Mouse (Mus musculus) thymus, adult 2 months (tissue): Measurements from ENCODE around the gene Gpx7. TPM values are rescaled to one million over a fixed set of nuclear protein-coding genes. Genes with fewer than 3 reads are reported as not detected.

Experiments used
- DNase-seq: peaks from one replicate; pipeline ENCODE4 v3.0.0; 2021
- H3K27ac ChIP-seq: fragments of 200-500 bp; 2 replicates; pipeline ENCODE4 v1.5.1; 2012; ENCODE audit warnings: low read length, control low read depth; ENCODE audit not compliant: control insufficient read depth, insufficient read depth
- H3K27me3 ChIP-seq: fragments of 200-500 bp; 2 replicates; pipeline ENCODE4 v1.6.1; 2012; ENCODE audit warnings: mild to moderate bottlenecking, low read length, moderate library complexity, mixed read lengths; ENCODE audit not compliant: control insufficient read depth, insufficient read depth
- H3K36me3 ChIP-seq: fragments of 200-500 bp; 2 replicates; pipeline ENCODE4 v1.6.1; 2012; ENCODE audit warnings: mild to moderate bottlenecking, low read length, moderate library complexity; ENCODE audit not compliant: control insufficient read depth, insufficient read depth
- H3K4me1 ChIP-seq: fragments of 200-500 bp; replicated peaks from 2 replicates; pipeline ENCODE4 v1.6.1; 2012; ENCODE audit warnings: low read length; ENCODE audit not compliant: control insufficient read depth, insufficient read depth
- H3K4me3 ChIP-seq: fragments of 200-500 bp; 2 replicates; pipeline ENCODE4 v1.5.1; 2012; ENCODE audit warnings: mild to moderate bottlenecking, low read length, control low read depth, moderate library complexity; ENCODE audit not compliant: control insufficient read depth, insufficient read depth
- CTCF ChIP-seq: fragments of 200-500 bp; IDR thresholded peaks from 2 replicates; pipeline ENCODE4 v1.5.1; 2012; ENCODE audit warnings: mild to moderate bottlenecking, control low read depth, low read length, moderate library complexity, borderline replicate concordance; ENCODE audit not compliant: control insufficient read depth, poor library complexity, insufficient read depth; ENCODE audit errors: extremely low read depth
- POLR2A ChIP-seq: fragments of 200-500 bp; IDR thresholded peaks from 2 replicates; pipeline ENCODE4 v1.6.1; 2012; ENCODE audit warnings: mild to moderate bottlenecking, low read length, control low read depth, moderate library complexity; ENCODE audit not compliant: control insufficient read depth, poor library complexity, insufficient read depth; ENCODE audit errors: extremely low read depth
- WGBS: fragments of 180-500 bp; shearing (Covaris S2); methylation state at CpG from one replicate; pipeline ENCODE4 v1.1.7; 2018; 5-methylcytosine and 5-hydroxymethylcytosine counted together
- polyA plus RNA-seq: library from polyadenylated mRNA; depleted of rRNA; stranded (reverse); fragments of >200 nt; gene quantifications from 2 replicates; pipeline ENCODE4 v1.2.3, GENCODE M21; 2012

Gene Gpx7
- polyA plus RNA-seq, 1 experiment: 4.7 TPM

DNA sequence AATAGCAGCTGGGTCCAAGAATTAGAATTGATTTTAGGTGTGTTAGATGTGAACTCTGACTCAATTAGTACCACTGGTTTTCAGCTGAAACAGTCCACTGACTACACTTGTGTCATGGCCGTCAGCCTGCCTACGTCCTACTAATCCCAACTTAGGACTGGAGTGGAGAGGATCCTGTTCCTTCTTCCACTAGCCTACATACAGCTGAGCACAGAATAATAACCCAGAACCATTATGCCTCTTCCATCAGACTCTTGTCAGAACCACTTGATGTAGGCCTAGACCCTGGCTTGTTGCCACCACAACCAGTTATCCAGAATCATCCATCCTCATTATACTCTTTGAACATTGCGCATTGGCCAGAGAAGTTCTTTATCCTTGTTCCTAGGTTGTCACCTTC is 28.0 kb upstream of the Gpx7 start:
- no peak for DNase-seq
- H3K4me3 ChIP-seq: no peak overlapping the region
- TF ChIP-seq CTCF: no peak
- no peak for TF ChIP-seq POLR2A
- 100% methylated on average over 3 of the region's 3 CpGs for WGBS
- 0 out of 2 replicates have a peak, but pooled peaks cover 3% of the 10 kb centered on the region for H3K4me1 ChIP-seq
- no peaks in the 10 kb centered on the region for H3K36me3 ChIP-seq
- H3K27me3 ChIP-seq: no peaks in the 10 kb centered on the region
- no peak overlapping the region for H3K27ac ChIP-seq

DNA sequence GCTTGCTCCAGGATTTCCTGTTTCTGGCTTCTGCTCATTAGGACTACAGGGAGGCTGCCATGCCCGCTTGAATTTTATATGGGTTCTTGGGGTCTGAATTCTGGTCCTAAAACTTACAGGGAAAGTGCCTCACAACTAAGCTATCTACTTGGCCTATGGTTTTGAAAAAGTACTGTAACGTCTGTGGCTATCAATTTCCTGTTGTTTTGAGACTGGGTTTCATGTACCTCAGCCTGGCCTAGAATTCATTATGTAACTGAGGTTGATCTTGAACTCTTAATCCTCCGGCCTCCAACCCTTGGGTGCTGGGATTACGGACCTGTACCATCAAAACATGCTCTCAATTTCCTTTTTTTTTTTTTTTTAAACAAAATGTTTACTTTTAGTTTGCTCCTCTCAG is 27.5 kb upstream of the Gpx7 start:
- Histone ChIP-seq H3K36me3 (no peaks in the 10 kb centered on the region), H3K27ac (no peak overlapping the region), H3K4me3 (no peak overlapping the region), H3K27me3 (no peaks in the 10 kb centered on the region), H3K4me1 (0 out of 2 replicates have a peak, but pooled peaks cover 3% of the 10 kb centered on the region)
- DNase-seq: no peak
- WGBS: 46% methylated on average over 4 of the region's 4 CpGs
- no peak for TF ChIP-seq POLR2A
- no peak for TF ChIP-seq CTCF

DNA sequence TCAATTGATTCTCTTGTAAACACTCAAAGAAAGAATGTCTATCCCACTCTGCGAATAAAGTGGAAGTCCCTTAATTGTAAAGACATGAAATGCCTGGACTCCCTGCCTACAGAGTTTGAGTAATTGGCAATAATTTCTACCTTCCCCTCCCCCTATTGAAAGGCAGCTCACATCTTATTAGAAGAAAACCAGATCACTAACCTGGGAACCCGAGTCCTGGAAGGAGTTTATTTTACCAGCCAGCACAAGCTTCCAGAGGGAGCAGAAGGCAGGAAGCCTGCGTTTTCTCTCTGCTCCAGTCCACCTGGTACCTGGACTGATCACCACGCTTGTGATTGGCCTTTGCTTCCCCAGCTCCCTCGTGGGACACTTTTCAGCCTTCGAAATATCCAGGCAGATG is 26.6 kb upstream of the Gpx7 start:
- Histone ChIP-seq H3K27ac (no peak overlapping the region), H3K36me3 (no peaks in the 10 kb centered on the region), H3K4me3 (no peak overlapping the region), H3K27me3 (no peaks in the 10 kb centered on the region), H3K4me1 (0 out of 2 replicates have a peak, but pooled peaks cover 3% of the 10 kb centered on the region)
- TF ChIP-seq POLR2A (no peak), CTCF (no peak)
- DNase-seq: no peak
- WGBS: 67% methylated on average over 6 of the region's 6 CpGs

DNA sequence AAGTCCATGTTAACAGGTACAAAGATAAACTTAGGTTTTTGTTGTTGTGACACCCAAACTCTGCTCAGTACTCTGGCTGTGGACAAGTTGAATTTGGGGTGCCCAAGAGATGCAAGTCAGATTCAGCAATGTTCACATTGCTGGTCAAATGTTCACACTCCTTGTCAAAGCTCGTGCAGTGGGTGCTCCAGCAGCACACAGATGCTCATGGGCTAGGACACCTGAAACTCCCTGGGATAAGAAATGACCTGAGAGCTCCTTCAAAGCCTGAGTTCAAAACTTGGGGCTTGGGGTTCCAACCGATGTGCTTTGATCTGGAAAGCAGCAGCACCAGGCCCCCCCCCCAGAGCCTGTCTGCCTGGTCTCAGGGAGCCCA is 24.8 kb upstream of the Gpx7 start:
- TF ChIP-seq CTCF: no peak
- no peak overlapping the region for H3K4me3 ChIP-seq
- WGBS: 79% methylated on average over 2 of the region's 2 CpGs

DNA sequence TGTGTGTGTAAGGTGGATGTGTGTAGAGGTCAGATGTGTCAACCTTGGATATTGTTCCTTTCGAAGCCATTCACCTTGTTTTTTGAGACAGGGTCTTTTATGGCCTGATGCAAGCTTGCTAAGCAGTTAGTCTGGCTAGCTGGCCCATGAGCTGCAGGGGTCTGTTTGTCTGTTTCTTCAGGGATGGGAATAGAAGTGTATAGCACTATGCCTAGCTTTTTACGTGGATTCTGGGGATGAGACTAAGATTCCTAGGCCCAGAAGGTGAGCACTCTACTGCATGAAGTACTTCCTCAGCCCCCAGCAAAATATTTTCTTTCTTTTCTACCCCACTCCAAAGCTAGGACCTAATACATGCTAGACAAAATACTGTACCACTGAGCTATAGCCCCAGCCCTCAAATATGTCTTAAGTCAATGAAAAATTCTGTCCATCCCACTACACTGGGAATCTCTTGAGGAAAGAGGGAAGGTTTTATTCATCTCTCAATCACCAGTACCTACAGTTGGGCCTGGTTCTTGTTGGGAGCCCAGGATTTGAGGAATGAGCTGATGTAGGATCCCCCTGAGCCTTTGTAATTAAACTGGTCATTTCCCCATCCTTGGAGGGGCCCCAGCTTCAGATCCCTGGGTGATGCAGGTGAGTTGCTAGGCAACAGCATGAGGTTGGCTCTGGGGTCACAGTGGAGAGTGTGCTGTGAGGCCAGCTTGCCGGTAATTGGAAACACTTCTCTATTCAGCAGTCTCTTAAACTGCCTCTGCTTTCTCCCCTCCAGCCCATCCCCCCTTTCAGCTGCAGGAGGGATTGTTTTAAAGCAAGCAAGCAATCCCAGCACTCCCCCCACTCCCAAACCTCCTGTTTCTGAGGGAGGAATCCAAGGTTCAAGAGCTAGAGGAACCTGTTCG is 24.1 kb upstream of the Gpx7 start:
- no peak for TF ChIP-seq CTCF
- TF ChIP-seq POLR2A: no peak
- DNase-seq: no peak
- Histone ChIP-seq H3K4me1 (0 out of 2 replicates have a peak, but pooled peaks cover 3% of the 10 kb centered on the region), H3K36me3 (no peaks in the 10 kb centered on the region), H3K27me3 (no peaks in the 10 kb centered on the region), H3K27ac (no peak overlapping the region), H3K4me3 (no peak overlapping the region)
- 74% methylated on average over 4 of the region's 4 CpGs for WGBS

More for the DNA sequence above, 24.8 kb upstream of the Gpx7 start:
- Histone ChIP-seq H3K36me3 (no peaks in the 10 kb centered on the region), H3K4me1 (0 out of 2 replicates have a peak, but pooled peaks cover 3% of the 10 kb centered on the region), H3K27ac (no peak overlapping the region), H3K27me3 (no peaks in the 10 kb centered on the region)
- no peak for DNase-seq

DNA sequence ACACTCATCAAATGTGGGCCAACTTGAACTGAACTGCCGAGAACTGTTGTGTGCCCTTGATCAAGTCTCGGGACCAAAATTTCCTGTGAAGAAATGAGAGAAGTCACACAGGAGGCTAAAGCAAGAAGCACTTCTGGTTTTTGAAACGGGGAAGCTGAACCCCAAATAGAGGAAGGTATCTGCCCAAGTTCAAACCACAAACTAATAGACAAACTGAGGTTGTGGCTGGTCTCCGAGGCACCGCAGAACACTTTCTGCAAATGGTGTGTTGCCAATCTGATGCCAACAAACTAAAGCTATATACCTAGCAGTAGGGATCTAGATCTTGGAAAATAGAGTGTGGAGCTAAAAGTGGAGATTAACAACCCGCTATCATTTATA is 21.6 kb upstream of the Gpx7 start:
- no peak for TF ChIP-seq POLR2A
- TF ChIP-seq CTCF: no peak
- WGBS: 17% methylated on average over 6 of the region's 6 CpGs
- Histone ChIP-seq H3K27ac (no peak overlapping the region), H3K27me3 (no peaks in the 10 kb centered on the region), H3K4me3 (no peak overlapping the region), H3K4me1 (no peaks in the 10 kb centered on the region), H3K36me3 (no peaks in the 10 kb centered on the region)
- DNase-seq: no peak
